Mouse (Mus musculus) gonadal fat pad, adult 2 months (tissue): Measurements from ENCODE around the gene Cabcoco1. TPM values are rescaled to one million over a fixed set of nuclear protein-coding genes. Genes with fewer than 3 reads are reported as not detected.
A peak's percentile ranks its signal among the peaks of the same experiment; 100 is the strongest.

Experiments
- DNase-seq: peaks from one replicate; pipeline ENCODE4 v3.0.0-alpha.2; 2012; ENCODE audit warnings: low read depth
- polyA plus RNA-seq: library from polyadenylated mRNA; depleted of rRNA; stranded (reverse); fragments of >200 nt; gene quantifications from 2 replicates; pipeline ENCODE4 v1.2.3, GENCODE M21; 2012

Cabcoco1 gene
- polyA plus RNA-seq, 1 experiment = 1.2 TPM

GRCm38 (mm10) chr10:68507741-68508140 lies 34.0 kb downstream of the Cabcoco1 start:
- DNase-seq = no peak

- DNase-seq = no peak
Observed at GRCm38 (mm10) chr10:68506242-68506641, 35.5 kb downstream of the Cabcoco1 start.

- DNase-seq = peak; percentile 76
Observed at GRCm38 (mm10) chr10:68504586-68505152, 37.0 kb downstream of the Cabcoco1 start.

- no peak for DNase-seq
Observed at GRCm38 (mm10) chr10:68501067-68501466, 40.6 kb downstream of the Cabcoco1 start.

- DNase-seq = no peak
Observed at GRCm38 (mm10) chr10:68495246-68495645, 46.5 kb downstream of the Cabcoco1 start.

- no peak for DNase-seq
Observed at GRCm38 (mm10) chr10:68491557-68491956, 50.1 kb downstream of the Cabcoco1 start.

GRCm38 (mm10) chr10:68490781-68491180 lies 50.9 kb downstream of the Cabcoco1 start:
- no peak for DNase-seq

- DNase-seq = no peak
Observed at GRCm38 (mm10) chr10:68472799-68473198, 68.9 kb downstream of the Cabcoco1 start.

- no peak for DNase-seq
Observed at GRCm38 (mm10) chr10:68465737-68466327, 75.9 kb downstream of the Cabcoco1 start.

GRCm38 (mm10) chr10:68464943-68465342 lies 76.8 kb downstream of the Cabcoco1 start:
- DNase-seq = no peak

- DNase-seq = no peak
Observed at GRCm38 (mm10) chr10:68459784-68460183, 81.9 kb downstream of the Cabcoco1 start.

- no peak for DNase-seq
Observed at GRCm38 (mm10) chr10:68457019-68457418, 84.7 kb downstream of the Cabcoco1 start.

GRCm38 (mm10) chr10:68454541-68454940 lies 87.2 kb downstream of the Cabcoco1 start:
- no peak for DNase-seq

- no peak for DNase-seq
Observed at GRCm38 (mm10) chr10:68446797-68447125, 94.9 kb downstream of the Cabcoco1 start.

GRCm38 (mm10) chr10:68445876-68446796 lies 95.6 kb downstream of the Cabcoco1 start:
- no peak for DNase-seq

GRCm38 (mm10) chr10:68445244-68445811 lies 96.4 kb downstream of the Cabcoco1 start:
- no peak for DNase-seq

GRCm38 (mm10) chr10:68444361-68445114 lies 97.2 kb downstream of the Cabcoco1 start:
- DNase-seq = no peak

GRCm38 (mm10) chr10:68443132-68443531 lies 98.6 kb downstream of the Cabcoco1 start:
- no peak for DNase-seq

GRCm38 (mm10) chr10:68442713-68443112 lies 99.0 kb downstream of the Cabcoco1 start:
- DNase-seq = no peak

- DNase-seq = no peak
Observed at GRCm38 (mm10) chr10:68441931-68442662, 99.6 kb downstream of the Cabcoco1 start.

GRCm38 (mm10) chr10:68440515-68440914 lies 101.2 kb downstream of the Cabcoco1 start:
- no peak for DNase-seq
